Mouse (Mus musculus) bone marrow, adult 2 months (tissue): ENCODE measurements around the gene Frmd5.

ENCODE experiments used
- CTCF ChIP-seq: fragments of 200-500 bp; IDR thresholded peaks from 2 replicates; pipeline ENCODE4 v1.5.1; 2011; ENCODE audit warnings: low read length, control low read depth; ENCODE audit not compliant: control insufficient read depth, insufficient read depth
- POLR2A ChIP-seq: fragments of 200-500 bp; IDR thresholded peaks from 2 replicates; pipeline ENCODE4 v1.6.1; 2011; ENCODE audit warnings: low read depth, mild to moderate bottlenecking, control low read depth, low read length, borderline replicate concordance; ENCODE audit not compliant: control insufficient read depth

DNA sequence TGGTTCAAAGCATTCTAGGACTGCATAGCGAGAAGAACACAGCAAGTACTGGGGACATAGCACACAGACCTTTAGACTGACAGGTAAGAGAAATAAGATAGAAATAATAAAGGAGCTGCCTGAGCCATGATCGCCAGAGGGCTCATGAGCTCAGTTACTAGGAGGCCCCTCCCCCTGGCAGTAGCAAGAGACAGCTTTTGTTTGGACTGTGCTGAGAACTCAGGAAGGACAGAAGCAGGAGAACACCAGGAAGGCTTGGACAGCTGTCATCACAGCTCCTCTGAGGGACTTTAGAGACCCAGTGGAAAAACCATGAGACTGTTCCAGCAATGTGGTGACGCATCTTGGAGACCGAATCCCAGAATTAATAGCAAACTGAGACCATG, 218.6 kb downstream of the Frmd5 start:
- TF ChIP-seq CTCF (no peak), POLR2A (no peak)
